Mouse (Mus musculus) heart, postnatal 14 days (tissue): ENCODE data around the gene Chil1. TPM values are rescaled to one million over a fixed set of nuclear protein-coding genes. Genes with fewer than 3 reads are reported as not detected.

Experiments
- DNase-seq, 2 experiments: peaks; one replicate each; pipeline ENCODE4 v3.0.0; 2021 to 2022
- intact Hi-C: fragments of 180-260 bp; cut with DNase I; formaldehyde crosslinking; loops from one replicate; pipeline ENCODE4 v1.15.1; 2025
- long read RNA-seq, 2 experiments: library from polyadenylated mRNA; stranded (forward); transcript quantifications; one replicate each; pipeline ENCODE4 v2.0.0; 2021
- total RNA-seq, 2 experiments: library from RNA; stranded (reverse); gene quantifications; 2 replicates each; pipeline ENCODE4 v1.2.3; 2021

Gene Chil1
- under 1 TPM; 0.62 to 0.71 TPM for total RNA-seq
- long read RNA-seq, experiment 1, result 0 reads
- long read RNA-seq, experiment 2, result 0 reads

DNA sequence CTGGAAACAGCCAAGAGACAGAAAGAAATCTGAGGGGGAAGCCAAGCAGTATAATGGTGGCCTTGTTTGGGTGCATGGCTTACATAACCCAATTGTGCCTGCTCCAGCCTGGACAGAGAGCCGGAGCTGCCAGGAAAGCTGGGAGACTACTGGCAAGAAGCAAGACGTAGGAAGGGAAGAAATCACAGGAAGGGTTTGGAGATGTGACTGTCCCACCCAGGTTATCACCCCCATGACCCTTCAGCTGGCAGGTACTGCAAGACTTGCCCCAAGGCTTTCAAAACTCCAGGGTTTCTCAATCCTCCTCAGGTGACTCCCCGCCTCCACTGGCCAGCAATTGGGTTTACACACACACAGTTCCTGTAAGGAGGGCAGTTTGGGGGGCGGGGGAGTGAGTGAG lies at the start of gene Chil1:
Chil1 (plus strand) TSS at position 152 of the 400 bp plus-strand sequence.
- intact Hi-C loops, result no loop called here
- peak in 1 of 2 experiments; percentile 24 for DNase-seq

DNA sequence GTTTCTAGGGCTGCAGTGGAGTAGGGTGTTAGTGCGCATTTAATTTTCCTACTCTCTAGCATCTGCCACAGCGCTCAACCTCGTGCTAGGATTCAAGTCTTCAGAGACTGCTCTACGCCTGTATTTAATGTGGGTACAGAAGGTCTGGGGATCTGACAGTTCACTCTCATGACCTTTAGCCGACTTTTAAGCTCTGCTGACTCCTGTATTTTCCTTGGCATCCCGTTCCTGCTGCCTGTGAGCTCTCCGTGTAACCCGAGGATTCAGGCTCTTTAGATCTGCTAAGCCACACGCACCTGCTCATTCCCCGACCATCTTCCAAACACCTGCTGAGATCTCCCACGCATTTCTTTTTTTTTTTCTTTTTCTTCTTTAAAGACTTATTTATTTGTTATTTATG lies 48.7 kb upstream of the Chil1 start:
- intact Hi-C loops, result no loop called here
- DNase-seq, result no peak

DNA sequence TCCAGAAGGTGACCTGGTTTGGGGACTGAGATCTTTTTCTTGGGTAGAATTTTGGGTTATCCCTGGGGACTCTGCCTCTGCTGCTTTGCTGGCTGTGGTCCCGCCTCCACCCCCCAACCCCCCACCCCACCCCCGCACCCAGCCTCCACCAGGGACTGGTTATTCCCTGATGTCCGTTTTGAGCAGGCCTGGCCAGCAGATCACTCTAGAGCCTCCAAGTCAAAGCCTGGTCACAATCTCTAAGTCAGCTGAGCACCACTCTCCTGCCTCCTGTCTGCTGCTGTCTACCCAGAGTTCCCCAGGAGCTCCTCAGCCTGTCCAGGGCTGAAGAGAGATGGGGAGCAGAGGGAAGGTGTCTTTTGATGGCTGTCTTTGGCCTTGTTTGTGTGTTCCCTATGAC lies 45.6 kb upstream of the Chil1 start:
- intact Hi-C loops, result no loop called here
- DNase-seq, result no peak

DNA sequence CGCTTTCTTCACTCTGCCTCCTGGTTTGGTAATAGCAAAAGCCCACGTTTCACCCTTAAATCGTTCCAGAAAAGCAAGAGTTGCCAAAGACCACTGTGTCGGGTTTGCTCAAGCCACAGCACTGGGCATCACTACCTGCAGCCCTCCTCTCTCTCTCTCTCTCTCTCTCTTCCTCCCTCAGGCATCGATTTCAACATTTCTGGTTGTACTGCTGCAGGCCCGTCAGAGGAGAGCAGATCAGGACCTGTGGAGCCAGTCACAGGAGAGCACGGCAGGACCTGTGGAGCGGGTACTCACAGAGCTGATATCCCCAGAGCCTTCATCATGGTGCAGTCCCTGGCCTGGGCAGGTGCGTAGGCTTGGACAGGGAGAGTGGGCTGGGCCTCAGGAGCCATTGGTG lies 43.6 kb upstream of the Chil1 start:
- intact Hi-C loops, result no loop called here
- DNase-seq, result no peak

DNA sequence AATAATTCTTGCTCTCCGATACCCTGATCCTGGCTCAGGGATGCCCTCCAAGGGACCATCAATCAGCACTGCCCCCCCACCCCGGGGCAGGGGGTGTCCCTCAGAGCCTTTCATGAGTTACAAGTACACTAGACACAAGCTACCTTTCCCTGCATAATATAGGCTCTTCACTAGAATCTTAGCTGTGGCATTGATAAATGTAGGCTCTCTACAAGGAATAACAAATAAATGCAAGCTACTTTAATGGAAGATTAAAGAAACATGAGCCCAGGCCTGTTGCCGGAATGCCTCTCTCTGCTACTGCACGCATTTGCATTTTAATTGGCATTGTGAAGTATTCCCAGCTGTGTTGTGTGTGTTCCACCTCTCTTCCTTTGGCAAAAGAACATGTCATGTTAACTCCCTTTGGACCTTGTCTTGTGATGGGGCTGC lies 39.6 kb upstream of the Chil1 start:
- DNase-seq, result no peak
- intact Hi-C loops, result no loop called here

DNA sequence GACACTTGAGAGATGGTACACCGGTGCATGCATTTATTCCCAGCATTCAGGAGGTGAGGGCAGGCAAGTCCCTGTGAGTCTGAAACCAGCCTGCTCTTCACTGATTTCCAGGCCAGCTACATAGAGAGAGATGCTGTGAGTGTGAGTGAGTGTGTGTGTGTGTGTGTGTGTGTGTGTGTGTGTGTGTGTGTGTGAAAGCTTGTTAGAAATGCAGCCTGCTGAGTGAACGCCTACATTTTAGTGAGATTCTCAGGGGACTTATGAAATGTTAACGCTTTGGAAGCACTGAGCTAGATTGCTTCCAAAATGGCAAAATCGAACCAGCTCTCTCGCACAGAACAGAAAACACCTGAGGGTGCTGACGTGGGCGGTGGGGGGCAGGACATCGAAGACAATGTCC lies 35.9 kb upstream of the Chil1 start:
- no peak for DNase-seq
- intact Hi-C loops, result no loop called here

DNA sequence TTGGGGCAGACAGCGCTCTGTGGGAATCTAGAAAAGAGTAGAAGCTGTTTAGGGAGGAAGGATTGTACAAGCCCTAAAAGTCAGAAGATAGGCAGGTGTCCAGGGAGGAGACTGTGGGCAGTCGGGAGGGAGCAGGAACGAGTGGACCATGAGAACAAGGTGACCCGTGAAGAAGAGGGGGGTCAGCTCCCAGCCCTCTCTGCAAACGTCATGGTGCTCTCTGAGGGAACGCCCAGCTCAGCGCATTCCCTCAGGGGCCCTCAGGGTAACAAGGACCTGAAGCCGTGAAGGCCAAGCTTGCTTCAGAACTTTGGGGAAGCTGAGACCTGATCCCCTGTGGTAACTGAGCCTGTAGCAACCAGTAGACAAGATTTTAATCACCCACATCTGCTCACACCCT lies 31.9 kb upstream of the Chil1 start:
- intact Hi-C loops, result loop anchor here (2.0 kb wide), 1 partner anchor 173 kb away; no protein-coding TSS in a partner anchor
- DNase-seq, result no peak

DNA sequence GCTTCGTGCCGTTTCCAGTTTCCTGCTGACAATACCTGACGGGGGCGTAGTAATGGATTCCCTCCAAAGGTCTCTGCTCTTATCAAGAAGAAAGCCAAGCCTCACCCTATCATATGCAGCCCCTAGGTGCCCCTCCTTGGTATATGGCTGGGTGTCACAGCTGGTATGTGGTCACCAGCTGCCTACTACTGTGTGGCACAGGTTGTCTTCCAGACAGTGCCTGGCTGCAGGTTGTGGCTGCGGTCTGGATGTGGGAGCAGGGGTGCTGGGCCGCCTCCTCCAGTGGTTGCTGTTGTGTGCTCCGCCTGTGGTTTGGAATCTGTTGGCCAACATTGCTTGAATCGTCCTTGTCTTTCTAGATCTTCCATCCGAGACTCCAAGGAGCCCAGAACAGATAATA lies 31.2 kb upstream of the Chil1 start:
- intact Hi-C loops, result loop anchor here (1.0 to 2.0 kb wide), 3 partner anchors 94 to 182 kb away; partner anchors contain the start of gene Ppfia4
- no peak for DNase-seq

DNA sequence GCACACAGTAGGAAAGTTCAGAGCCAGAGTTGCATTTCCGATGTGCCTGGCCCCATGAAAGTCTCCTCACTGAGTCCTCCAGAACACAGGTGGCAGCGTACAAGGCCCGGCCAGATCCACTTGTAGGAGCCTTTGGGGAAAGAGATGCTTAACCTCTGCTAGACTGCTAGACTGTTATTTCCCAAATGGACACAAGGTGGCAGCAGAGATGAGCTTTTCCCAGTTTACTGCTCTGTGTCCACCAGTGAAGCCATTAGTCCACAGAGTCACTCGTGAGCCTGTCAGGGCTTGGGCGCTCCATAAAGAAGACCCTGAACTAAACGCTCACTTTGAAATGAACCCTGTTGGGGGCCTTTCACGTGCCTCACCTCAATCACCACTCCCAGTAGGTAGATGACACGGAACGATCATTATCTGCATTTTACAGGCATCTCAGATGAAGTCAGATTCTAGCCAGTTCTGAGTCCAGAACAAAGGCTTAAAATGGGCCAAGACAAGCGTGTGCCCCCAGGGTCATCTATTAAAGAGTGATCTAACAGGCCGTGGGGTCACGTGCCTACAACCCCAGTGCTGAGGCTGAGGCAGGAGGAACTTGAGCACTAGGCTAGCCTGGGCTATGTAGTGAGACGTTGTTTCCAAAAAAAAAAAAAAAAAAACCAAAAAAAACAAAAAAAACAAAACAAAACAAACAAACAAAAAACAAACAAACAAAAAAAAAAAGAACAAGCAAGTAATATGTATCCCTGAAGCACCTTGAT lies 30.1 kb upstream of the Chil1 start:
- peak; percentile 81 to 91 for DNase-seq
- intact Hi-C loops, result loop anchor here (1.0 to 2.0 kb wide), 4 partner anchors 49 to 180 kb away; partner anchors contain the start of gene Ppfia4

DNA sequence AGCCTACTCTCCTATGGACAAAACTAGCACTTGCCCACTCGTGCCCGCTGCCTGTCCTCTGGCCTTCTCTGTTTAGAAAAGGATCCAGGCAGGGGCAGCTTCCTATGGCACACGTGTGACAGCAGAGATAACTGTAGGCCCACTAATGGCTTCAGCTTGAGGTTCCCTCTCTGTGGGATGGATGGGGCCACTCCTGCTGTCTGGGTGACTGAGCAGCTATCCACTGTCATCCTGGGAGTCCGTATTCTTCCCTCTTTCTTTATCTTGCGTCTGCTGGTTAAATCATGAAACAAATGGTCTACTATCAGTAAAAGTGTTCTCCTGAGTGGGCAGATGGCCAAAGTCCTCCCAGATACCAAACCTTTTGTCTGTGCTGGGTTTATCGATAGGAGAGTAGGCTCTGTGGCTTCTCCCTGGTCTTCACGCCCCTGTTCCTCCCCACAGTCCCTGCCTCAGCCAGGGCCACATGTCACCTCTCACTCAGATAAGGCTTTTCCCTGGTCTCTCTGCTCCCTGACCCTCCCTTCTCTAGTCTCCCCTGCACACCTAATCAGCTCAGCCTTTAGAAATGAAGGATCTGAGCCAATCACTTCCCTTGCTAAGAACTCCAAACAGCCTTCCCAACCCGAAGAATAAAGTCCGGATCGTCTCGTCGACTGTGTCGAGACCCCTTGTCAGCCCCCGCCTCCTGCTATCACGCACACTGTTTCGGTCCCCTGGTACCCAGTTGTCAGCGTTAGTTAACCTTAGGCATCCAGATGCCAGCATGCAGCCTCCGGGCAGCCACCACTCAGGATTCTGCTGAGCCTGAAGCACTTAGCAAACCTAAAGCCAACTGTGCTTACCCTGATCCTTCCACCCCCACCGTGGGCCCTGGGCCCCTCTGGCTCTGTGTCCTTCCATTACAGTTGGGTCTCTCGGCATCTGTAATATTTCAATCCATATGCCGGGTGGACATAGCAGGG lies 29.1 kb upstream of the Chil1 start:
- no peak for DNase-seq
- intact Hi-C loops, result loop anchor here (2.0 kb wide), 1 partner anchor 48 kb away; no protein-coding TSS in a partner anchor

DNA sequence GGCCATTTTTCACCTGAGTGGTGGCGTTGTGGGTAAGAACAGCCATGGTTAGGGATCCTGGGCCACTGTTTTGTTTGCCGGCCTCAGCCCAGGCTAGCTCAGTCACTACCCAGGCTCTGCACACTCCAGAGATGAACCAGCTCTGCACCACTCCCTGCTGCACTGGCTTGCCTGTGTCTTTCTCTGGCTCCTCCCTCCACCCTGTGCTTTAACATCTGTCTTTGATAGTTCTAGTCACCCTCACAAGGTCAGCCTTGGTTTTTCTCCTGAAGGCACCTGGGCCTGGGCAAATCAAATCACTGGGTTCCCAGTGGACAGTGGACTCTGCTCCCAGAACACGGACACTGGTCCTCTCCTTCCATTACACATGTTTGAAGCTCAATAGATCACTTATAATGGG lies 27.9 kb upstream of the Chil1 start:
- no peak for DNase-seq

DNA sequence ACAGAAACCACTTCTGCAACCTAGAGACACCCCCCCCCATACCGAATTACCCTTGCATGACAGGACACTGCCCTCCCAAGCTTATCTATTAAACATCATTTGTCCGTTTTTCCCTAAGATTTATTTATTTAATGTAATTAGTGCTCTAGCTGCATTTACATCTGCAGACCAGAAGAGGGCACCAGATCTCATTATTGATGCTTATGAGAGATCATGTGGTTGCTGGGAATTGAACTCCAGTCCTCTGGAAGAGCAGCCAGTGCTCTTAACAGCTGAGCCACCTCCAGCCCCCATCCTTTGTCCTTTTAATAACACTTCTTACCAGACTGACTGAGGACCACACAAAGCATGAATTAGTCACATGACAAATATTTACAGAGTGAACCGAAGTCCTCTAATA lies 27.3 kb upstream of the Chil1 start:
- no peak for DNase-seq
- intact Hi-C loops, result no loop called here

More for the DNA sequence above, 27.9 kb upstream of the Chil1 start:
- intact Hi-C loops, result no loop called here

DNA sequence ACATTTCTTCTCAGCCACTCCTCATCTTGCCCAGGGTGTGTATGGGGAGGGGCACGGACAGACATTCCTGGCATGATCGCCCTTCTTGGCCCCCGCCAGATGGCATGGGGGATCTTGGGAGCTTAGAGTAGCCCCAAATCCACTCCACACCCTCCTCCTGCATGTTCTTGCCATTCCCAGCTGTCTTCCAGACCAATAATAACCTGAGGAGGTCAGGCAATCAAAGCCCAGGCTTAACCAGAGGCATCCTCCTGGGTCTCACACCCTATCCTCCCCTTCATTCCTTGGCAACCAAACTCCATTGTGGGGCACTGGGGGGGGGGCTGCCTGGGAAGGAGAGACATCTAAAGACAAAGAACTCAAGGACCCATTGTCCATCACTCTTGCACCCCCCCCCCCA lies 21.6 kb upstream of the Chil1 start:
- DNase-seq, result no peak
- intact Hi-C loops, result no loop called here

DNA sequence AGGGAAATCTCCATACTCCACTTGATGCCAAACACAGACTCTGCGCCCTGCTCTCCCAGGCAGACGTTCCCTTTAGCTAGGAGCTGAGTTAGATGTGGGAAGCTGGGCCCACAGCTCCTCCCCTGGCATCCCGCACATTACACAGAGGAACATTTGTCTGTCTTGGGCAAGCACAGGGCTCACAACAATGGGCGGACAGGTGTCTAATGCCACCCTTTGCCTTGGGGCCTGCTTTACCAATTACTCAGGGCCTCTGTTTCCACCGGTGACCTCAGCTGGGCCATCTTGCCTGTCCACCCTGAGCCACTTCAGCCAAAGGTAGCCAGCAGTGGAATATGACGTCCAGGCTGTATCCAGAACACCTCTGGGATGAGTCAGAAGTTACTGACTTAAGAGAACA lies 20.6 kb upstream of the Chil1 start:
- intact Hi-C loops, result no loop called here
- DNase-seq, result no peak

DNA sequence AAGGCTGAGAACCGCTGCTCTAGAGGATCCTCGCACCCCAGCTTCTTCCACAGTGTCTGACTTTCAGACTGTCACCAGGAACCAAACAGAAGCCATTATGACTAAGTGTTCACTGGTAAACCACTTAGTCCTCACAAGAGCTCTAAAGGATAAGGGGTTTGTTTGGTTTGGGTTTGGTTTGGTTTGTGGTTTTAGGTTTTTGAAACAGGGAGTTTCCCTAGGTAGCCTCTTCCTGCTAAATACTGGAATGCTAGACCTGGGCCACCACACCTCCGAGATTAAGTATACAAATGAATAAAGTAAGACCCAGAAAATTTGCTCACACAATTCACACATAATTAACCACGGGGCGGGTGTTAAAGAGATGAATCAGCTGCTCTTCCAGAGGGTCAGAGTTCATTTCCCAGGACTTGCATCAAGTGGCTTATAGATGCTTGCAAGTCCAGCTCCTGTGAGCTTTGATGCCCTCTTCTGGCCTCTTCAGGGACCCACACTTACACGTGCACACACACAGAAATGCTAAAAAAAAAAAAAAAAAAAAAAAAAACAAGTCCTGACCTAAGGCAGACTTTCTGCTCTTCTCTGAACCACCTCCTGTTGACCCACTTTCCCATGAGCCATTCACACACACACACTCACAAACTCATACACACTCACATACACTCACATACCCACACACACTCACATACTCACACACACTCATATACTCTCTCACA lies 19.3 kb upstream of the Chil1 start:
- no peak for DNase-seq
- intact Hi-C loops, result no loop called here

DNA sequence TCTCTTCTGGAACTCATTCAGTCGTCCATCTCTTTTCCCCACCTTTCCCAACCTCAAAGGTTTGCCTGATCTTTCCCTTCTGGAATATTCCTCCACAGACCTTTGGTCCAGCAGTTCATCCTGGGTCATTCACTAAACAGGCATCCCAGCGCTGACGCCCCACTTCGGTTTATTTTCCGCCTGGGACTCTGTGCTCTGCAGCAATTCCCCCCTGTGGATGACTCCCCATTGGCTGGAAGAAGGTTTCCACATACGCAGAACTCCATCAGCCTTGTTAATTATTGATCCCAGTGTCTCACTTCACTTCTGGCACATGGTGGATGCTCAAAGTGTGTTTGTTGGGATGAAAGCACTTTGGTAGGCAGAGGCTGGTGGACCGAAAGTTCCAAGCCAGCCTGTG lies 18.5 kb upstream of the Chil1 start:
- intact Hi-C loops, result no loop called here

DNA sequence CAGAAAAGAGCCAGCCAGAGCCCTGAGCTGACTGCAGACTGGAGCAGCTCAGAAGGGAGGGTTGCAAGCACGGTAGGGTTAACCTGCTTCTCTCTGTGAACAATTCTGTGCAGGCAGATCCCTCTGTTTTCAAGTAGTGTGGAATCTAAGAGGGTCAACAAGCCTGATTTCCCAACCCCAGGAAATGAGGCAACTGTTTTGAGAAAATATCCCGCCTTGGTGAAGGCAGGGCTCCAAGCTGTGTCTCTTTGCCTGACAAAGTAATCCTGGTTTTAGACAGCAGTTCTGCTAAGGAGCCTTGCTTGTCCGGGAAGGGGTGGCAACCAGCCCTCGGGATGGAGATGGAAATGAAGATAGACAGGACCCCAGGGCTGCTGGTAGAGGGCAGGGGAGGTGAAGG lies 17.5 kb upstream of the Chil1 start:
- intact Hi-C loops, result no loop called here
- DNase-seq, result no peak

More for the DNA sequence above, 18.5 kb upstream of the Chil1 start:
- no peak for DNase-seq

DNA sequence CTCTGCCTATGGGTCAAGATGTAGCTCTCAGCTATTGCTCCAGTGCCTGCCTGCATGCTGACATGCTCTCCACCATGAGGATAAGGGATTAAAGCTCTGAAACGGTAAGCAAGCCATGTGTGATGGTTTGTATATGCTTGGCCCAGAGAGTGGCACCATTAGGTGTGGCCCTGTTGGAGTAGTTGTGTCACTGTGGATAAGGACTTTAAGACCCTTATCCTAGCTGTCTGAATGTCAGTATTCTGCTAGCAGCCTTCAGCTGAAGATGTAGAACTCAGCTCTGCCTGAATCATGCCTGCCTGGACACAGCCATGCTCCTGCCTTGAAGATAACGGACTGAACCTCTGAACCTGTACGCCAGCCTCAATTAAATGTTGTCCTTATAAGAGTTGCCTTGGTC lies 15.4 kb upstream of the Chil1 start:
- no peak for DNase-seq
- intact Hi-C loops, result no loop called here

DNA sequence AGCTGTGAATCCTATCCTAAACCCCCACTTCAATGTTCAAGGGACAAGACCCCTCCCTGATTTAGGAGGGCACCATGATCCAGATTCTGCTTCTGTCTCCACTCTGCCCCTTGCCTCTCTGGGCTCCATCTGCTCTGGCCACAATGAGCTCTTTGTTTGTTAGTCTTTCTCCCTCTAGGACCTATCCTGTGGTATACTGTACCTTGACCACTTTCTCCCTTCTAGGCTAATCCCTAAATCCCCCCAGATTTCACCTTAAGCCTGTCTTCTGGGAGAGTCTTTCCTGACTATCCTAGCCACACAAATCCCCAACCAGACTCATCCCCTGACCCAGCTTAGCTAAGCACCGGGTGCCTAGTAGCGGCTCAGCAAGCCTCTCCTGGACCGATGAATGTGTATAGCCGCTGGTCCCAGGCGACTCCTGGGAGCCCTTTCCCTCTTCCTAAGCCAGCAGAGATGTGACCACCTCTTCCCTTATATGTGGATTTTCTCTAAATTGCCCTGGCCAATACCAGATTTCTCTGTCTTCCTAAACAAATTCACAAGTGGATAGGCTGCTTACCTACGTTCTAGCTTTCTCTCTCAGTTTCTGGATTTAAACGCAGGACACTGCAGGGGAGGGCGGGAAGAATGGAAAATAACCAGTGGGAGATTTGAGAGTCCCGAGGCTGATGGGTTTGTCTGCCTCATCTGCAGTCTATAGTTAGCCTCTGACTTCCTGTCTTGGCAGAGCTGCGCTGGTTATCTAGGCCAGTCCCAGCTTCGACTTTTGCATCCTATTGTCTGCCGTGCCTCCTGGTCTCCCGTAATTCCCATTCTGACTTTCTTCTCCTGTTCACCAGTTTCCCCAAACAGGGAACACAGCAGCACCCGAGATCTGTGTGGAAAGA lies 14.3 kb upstream of the Chil1 start:
- DNase-seq, result peak in 1 of 2 experiments; percentile 40
- intact Hi-C loops, result no loop called here

DNA sequence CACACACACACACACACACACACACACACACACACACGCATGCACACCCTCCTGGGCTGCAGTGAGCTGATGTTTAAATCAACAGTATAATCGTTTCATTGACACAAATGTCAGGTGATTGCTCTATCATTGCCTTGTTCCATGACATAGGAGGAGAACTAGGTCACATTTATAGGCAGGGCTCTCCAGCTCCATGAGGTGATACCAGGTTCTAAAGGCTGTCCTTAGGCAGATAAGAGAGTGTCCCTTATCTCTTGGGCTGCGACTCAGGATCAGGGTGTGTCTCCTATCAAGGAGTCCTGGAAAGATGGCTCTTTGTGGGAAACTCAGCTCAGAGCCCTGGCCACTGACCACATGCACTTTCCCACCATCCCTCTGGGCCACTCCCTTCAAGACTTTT lies 13.4 kb upstream of the Chil1 start:
- no peak for DNase-seq
- intact Hi-C loops, result no loop called here
